Mouse (Mus musculus): ENCODE measurements around the gene Gm49325. TPM values are rescaled to one million over a fixed set of nuclear protein-coding genes. Genes with fewer than 3 reads are reported as not detected.

The Gm49325 gene
- total and polyA plus RNA-seq, 3 experiments = not detected

DNA sequence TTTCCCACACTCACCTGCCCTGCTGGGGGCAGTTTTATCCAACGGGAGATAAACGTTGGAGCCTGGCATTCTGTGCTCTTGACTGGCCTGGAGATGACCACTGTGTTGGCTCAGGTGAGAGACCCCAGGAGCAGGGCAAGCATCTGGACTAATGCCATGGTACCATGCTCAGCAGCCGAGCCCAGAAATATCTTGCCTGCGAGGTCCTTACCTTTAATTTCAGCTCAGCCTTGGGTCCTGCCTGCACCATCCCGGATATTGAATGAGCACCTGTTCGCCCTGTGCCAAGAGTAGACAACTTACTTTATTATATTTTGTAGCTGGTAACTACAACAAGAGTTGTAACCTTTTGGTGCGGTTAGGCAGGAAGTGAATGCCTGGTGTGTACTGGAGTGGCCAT, 858 bp downstream of the Gm49325 start:
- TF ChIP-seq POLR2AphosphoS5 (IDR thresholded peaks at IDR 0.05; ENCODE audit: insufficient replicate concordance, low read depth, low read length) (no peak), GATA1 (IDR thresholded peaks at IDR 0.05; ENCODE audit: borderline replicate concordance, low read length) (no peak), GATA2 (IDR thresholded peaks at IDR 0.05; ENCODE audit: borderline replicate concordance, low read depth, low read length) (no peak)
- Histone ChIP-seq H3K4me1 (ENCODE audit: insufficient read depth, low read depth, low read length) (peaks cover 38% of the 10 kb centered on the region), H3K27me3 (ENCODE audit: insufficient read depth, low read length) (no peaks in the 10 kb centered on the region), H3K36me3 (replicated peaks) (peaks cover 43% of the 10 kb centered on the region), H3K4me3 (ENCODE audit: low read depth, low read length) (peak overlapping the region; percentile 80), H3K9me3 (replicated peaks) (peaks cover 6% of the 10 kb centered on the region; the same call in 1 of the 2 replicates)
- ATAC-seq (ENCODE audit: extremely low read depth, insufficient number of reproducible peaks, low FRiP score, poor library complexity, severe bottlenecking) (peak; percentile 16; the same call in 1 of the 2 replicates), DNase-seq (ENCODE audit: low spot score) (peak; percentile 38)

DNA sequence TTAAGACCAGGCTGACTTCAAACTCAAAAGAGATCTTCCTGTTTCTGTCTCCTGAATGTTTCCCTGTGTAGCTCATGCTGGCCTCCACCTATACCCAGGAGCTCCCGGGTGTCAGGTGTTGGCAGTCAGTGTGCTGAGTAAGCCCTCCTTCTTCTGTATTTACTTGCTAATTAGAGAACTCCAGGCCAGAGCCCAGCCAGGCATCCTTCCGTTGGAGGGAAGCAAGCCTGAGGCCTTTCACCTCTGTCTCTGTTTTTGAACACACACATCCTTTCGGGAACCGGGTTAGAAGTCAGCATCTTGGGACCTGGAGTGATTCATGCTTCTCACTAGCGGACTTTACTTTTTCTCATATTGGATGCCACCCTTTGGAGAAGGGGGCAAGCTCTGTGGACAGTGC, 1.4 kb downstream of the Gm49325 start:
- H3K4me1 ChIP-seq (ENCODE audit: insufficient read depth, low read depth, low read length) = peaks cover 38% of the 10 kb centered on the region
- DNase-seq (ENCODE audit: low spot score) (no peak), ATAC-seq (ENCODE audit: extremely low read depth, insufficient number of reproducible peaks, low FRiP score, poor library complexity, severe bottlenecking) (no peak)
- H3K9me3 ChIP-seq (replicated peaks) = peaks cover 6% of the 10 kb centered on the region; the same call in 1 of the 2 replicates
- peak overlapping the region; percentile 80 for H3K4me3 ChIP-seq (ENCODE audit: low read depth, low read length)
- H3K36me3 ChIP-seq (replicated peaks) = peaks cover 49% of the 10 kb centered on the region
- H3K27me3 ChIP-seq (ENCODE audit: insufficient read depth, low read length) = no peaks in the 10 kb centered on the region
- no peak for TF ChIP-seq CTCF (IDR thresholded peaks at IDR 0.05; ENCODE audit: low read depth, low read length)
- no peak for TF ChIP-seq GATA2 (IDR thresholded peaks at IDR 0.05; ENCODE audit: borderline replicate concordance, low read depth, low read length)
- no peak for TF ChIP-seq TAL1 (conservative IDR thresholded peaks at IDR 0.05; ENCODE audit: low read depth, low read length)
- no peak for TF ChIP-seq GATA1 (IDR thresholded peaks at IDR 0.05; ENCODE audit: borderline replicate concordance, low read length)

- ATAC-seq (ENCODE audit: extremely low read depth, insufficient number of reproducible peaks, low FRiP score, poor library complexity, severe bottlenecking) (no peak), DNase-seq (ENCODE audit: low spot score) (no peak)
- TF ChIP-seq TAL1 (conservative IDR thresholded peaks at IDR 0.05; ENCODE audit: low read depth, low read length) (no peak), POLR2AphosphoS5 (IDR thresholded peaks at IDR 0.05; ENCODE audit: insufficient replicate concordance, low read depth, low read length) (no peak), GATA1 (IDR thresholded peaks at IDR 0.05; ENCODE audit: borderline replicate concordance, low read length) (no peak), GATA2 (IDR thresholded peaks at IDR 0.05; ENCODE audit: borderline replicate concordance, low read depth, low read length) (no peak), CTCF (IDR thresholded peaks at IDR 0.05; ENCODE audit: low read depth, low read length) (no peak)
- H3K9me3 ChIP-seq (replicated peaks) = peaks cover 6% of the 10 kb centered on the region; the same call in 1 of the 2 replicates
- H3K27me3 ChIP-seq (ENCODE audit: insufficient read depth, low read length) = no peaks in the 10 kb centered on the region
- peaks cover 61% of the 10 kb centered on the region for H3K36me3 ChIP-seq (replicated peaks)
- H3K4me1 ChIP-seq (ENCODE audit: insufficient read depth, low read depth, low read length) = peaks cover 43% of the 10 kb centered on the region
- no peak overlapping the region for H3K4me3 ChIP-seq (ENCODE audit: low read depth, low read length)
Measured at GRCm38 (mm10) chr10:77608589-77608988, 2.6 kb downstream of the Gm49325 start.

GRCm38 (mm10) chr10:77610221-77610961, 4.4 kb downstream of the Gm49325 start:
- Histone ChIP-seq H3K9me3 (replicated peaks) (no peaks in the 10 kb centered on the region), H3K27me3 (ENCODE audit: insufficient read depth, low read length) (no peaks in the 10 kb centered on the region), H3K36me3 (replicated peaks) (peaks cover 78% of the 10 kb centered on the region), H3K4me1 (ENCODE audit: insufficient read depth, low read depth, low read length) (peaks cover 36% of the 10 kb centered on the region), H3K4me3 (ENCODE audit: low read depth, low read length) (no peak overlapping the region)
- TF ChIP-seq TAL1 (conservative IDR thresholded peaks at IDR 0.05; ENCODE audit: low read depth, low read length) (no peak), CTCF (IDR thresholded peaks at IDR 0.05; ENCODE audit: low read depth, low read length) (no peak), GATA1 (IDR thresholded peaks at IDR 0.05; ENCODE audit: borderline replicate concordance, low read length) (no peak), POLR2AphosphoS5 (IDR thresholded peaks at IDR 0.05; ENCODE audit: insufficient replicate concordance, low read depth, low read length) (no peak), GATA2 (IDR thresholded peaks at IDR 0.05; ENCODE audit: borderline replicate concordance, low read depth, low read length) (no peak)
- DNase-seq (ENCODE audit: low spot score) (no peak), ATAC-seq (ENCODE audit: extremely low read depth, insufficient number of reproducible peaks, low FRiP score, poor library complexity, severe bottlenecking) (no peak)

DNA sequence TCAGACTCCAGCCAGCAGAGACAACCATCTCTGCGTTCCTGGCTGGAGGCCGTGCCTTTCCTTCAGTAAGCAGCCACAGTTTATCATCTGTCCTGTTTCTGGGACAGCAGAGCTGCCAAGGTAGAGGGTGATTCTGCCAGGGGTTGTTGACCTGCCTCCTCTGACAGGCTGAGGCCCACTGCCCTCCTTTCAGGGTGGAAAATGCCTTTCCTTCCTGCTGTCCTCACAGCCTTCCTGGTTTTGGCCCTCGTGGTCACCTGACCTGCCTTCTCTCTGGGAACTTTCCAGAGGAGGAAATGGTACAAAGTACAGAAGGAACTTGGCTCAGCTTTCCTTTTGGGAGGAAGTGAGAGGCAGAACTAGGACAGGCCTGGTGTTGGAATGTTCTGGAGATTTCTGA, 7.4 kb downstream of the Gm49325 start:
- ATAC-seq (ENCODE audit: extremely low read depth, insufficient number of reproducible peaks, low FRiP score, poor library complexity, severe bottlenecking) = no peak
- TF ChIP-seq POLR2AphosphoS5 (IDR thresholded peaks at IDR 0.05; ENCODE audit: insufficient replicate concordance, low read depth, low read length) = no peak
- no peak for TF ChIP-seq CTCF (IDR thresholded peaks at IDR 0.05; ENCODE audit: low read depth, low read length)
- no peak for TF ChIP-seq GATA2 (IDR thresholded peaks at IDR 0.05; ENCODE audit: borderline replicate concordance, low read depth, low read length)
- no peak for TF ChIP-seq GATA1 (IDR thresholded peaks at IDR 0.05; ENCODE audit: borderline replicate concordance, low read length)
- no peak for TF ChIP-seq TAL1 (conservative IDR thresholded peaks at IDR 0.05; ENCODE audit: low read depth, low read length)

GRCm38 (mm10) chr10:77615647-77616046, 9.7 kb downstream of the Gm49325 start:
- Histone ChIP-seq H3K4me1 (ENCODE audit: insufficient read depth, low read depth, low read length) (peaks cover 6% of the 10 kb centered on the region), H3K36me3 (replicated peaks) (peaks cover 94% of the 10 kb centered on the region)
- no peak for TF ChIP-seq GATA1 (IDR thresholded peaks at IDR 0.05; ENCODE audit: borderline replicate concordance, low read length)
- no peak for TF ChIP-seq TAL1 (conservative IDR thresholded peaks at IDR 0.05; ENCODE audit: low read depth, low read length)
- TF ChIP-seq GATA2 (IDR thresholded peaks at IDR 0.05; ENCODE audit: borderline replicate concordance, low read depth, low read length) = no peak
- TF ChIP-seq CTCF (IDR thresholded peaks at IDR 0.05; ENCODE audit: low read depth, low read length) = no peak
- no peak for TF ChIP-seq POLR2AphosphoS5 (IDR thresholded peaks at IDR 0.05; ENCODE audit: insufficient replicate concordance, low read depth, low read length)

More for the DNA sequence above, 7.4 kb downstream of the Gm49325 start:
- Histone ChIP-seq H3K36me3 (replicated peaks) (peaks cover 95% of the 10 kb centered on the region), H3K27me3 (ENCODE audit: insufficient read depth, low read length) (no peaks in the 10 kb centered on the region), H3K9me3 (replicated peaks) (no peaks in the 10 kb centered on the region), H3K4me1 (ENCODE audit: insufficient read depth, low read depth, low read length) (peaks cover 14% of the 10 kb centered on the region), H3K4me3 (ENCODE audit: low read depth, low read length) (no peak overlapping the region)
- DNase-seq (ENCODE audit: low spot score) = no peak

More at GRCm38 (mm10) chr10:77615647-77616046, 9.7 kb downstream of the Gm49325 start:
- H3K4me3 ChIP-seq (ENCODE audit: low read depth, low read length) = no peak overlapping the region
- H3K27me3 ChIP-seq (ENCODE audit: insufficient read depth, low read length) = no peaks in the 10 kb centered on the region
- DNase-seq (ENCODE audit: low spot score) (no peak), ATAC-seq (ENCODE audit: extremely low read depth, insufficient number of reproducible peaks, low FRiP score, poor library complexity, severe bottlenecking) (no peak)
- H3K9me3 ChIP-seq (replicated peaks) = no peaks in the 10 kb centered on the region

Data from G1E (cell line).